7 mouse cellular contexts compared by ENCODE assay signal in genomic region chr4:32985684-32986083, GRCm38 (mm10). TPM values are rescaled to one million over a fixed set of nuclear protein-coding genes. Genes with fewer than 3 reads are reported as not detected.
DNase-seq lines count a peak whose midpoint lies in the region; ATAC-seq and TF ChIP-seq lines count a peak whose summit lies in the region.

No protein-coding gene starts in this region.

- no peak for ATAC-seq in kidney, embryonic 15.5 days (replicated peaks; ENCODE audit: low FRiP score)
- no peak for ATAC-seq in hindbrain, embryonic 12.5 days (ENCODE audit: low FRiP score)
- ATAC-seq in megakaryocyte-erythroid progenitor cell, adult 5-6 weeks (replicated peaks; ENCODE audit: low FRiP score, low TSS enrichment, poor library complexity, severe bottlenecking): no peak

- no peak for DNase-seq in kidney, adult 2 months
- DNase-seq in mesoderm, embryonic 11.5 days (ENCODE audit: low read depth, low spot score): peak; percentile 69
- peak; percentile 76 for DNase-seq in yolk sac, embryonic 10.5 days (ENCODE audit: low spot score)
- DNase-seq in urinary bladder, adult 2 months (ENCODE audit: low spot score): no peak

- no peak overlapping the region for H3K4me3 ChIP-seq in kidney, embryonic 15.5 days (replicated peaks)
- no peak overlapping the region for H3K4me3 ChIP-seq in kidney, adult 2 months (ENCODE audit: insufficient read depth, low read depth, low read length)
- no peak overlapping the region for H3K4me3 ChIP-seq in hindbrain, embryonic 12.5 days

- peaks cover 26% of the 10 kb centered on the region for H3K4me1 ChIP-seq in kidney, embryonic 15.5 days
- H3K4me1 ChIP-seq in kidney, adult 2 months (ENCODE audit: control insufficient read depth, insufficient read depth, low read length): no peaks in the 10 kb centered on the region; the same call in 1 of the 2 replicates
- H3K4me1 ChIP-seq in hindbrain, embryonic 12.5 days: peaks cover 23% of the 10 kb centered on the region

- no peaks in the 10 kb centered on the region for H3K9me3 ChIP-seq in kidney, embryonic 15.5 days (replicated peaks)
- no peaks in the 10 kb centered on the region for H3K9me3 ChIP-seq in hindbrain, embryonic 12.5 days (replicated peaks)

- no peaks in the 10 kb centered on the region for H3K36me3 ChIP-seq in kidney, embryonic 15.5 days
- H3K36me3 ChIP-seq in kidney, adult 2 months (ENCODE audit: control insufficient read depth, insufficient read depth, low read length): no peaks in the 10 kb centered on the region
- H3K36me3 ChIP-seq in hindbrain, embryonic 12.5 days: no peaks in the 10 kb centered on the region

- no peak for TF ChIP-seq CTCF in kidney, adult 2 months (conservative IDR thresholded peaks at IDR 0.05; ENCODE audit: insufficient read depth, insufficient read length, low read depth, low read length)

- no peak for TF ChIP-seq POLR2A in kidney, adult 2 months (IDR thresholded peaks at IDR 0.05; ENCODE audit: low read depth, low read length)

- H3K4me2 ChIP-seq in kidney, embryonic 15.5 days: 0 out of 2 replicates have a peak overlapping the region, but pooled peaks have one; percentile 99
- peak overlapping the region; percentile 95 for H3K4me2 ChIP-seq in hindbrain, embryonic 12.5 days (replicated peaks)

- 13% methylated on average over 3 of the region's 3 CpGs for WGBS in kidney, embryonic 15.5 days
- WGBS in kidney, adult 2 months: 36% methylated on average over 3 of the region's 3 CpGs
- WGBS in hindbrain, embryonic 12.5 days: 1% methylated on average over 3 of the region's 3 CpGs

- H3K27me3 ChIP-seq in kidney, embryonic 15.5 days: no peaks in the 10 kb centered on the region
- no peaks in the 10 kb centered on the region for H3K27me3 ChIP-seq in kidney, adult 2 months (replicated peaks; ENCODE audit: control insufficient read depth, insufficient read depth, low read length)
- H3K27me3 ChIP-seq in hindbrain, embryonic 12.5 days: 0 out of 2 replicates have a peak, but pooled peaks cover 4% of the 10 kb centered on the region

- H3K9ac ChIP-seq in kidney, embryonic 15.5 days: no peak overlapping the region
- H3K9ac ChIP-seq in hindbrain, embryonic 12.5 days: no peak overlapping the region

- H3K27ac ChIP-seq in kidney, embryonic 15.5 days: no peak overlapping the region
- H3K27ac ChIP-seq in kidney, adult 2 months (ENCODE audit: insufficient read depth, low read depth, low read length): no peak overlapping the region
- peak overlapping the region; percentile 66 for H3K27ac ChIP-seq in hindbrain, embryonic 12.5 days

RNA-seq across cellular contexts. Expression of gene Rragd, which starts 2.8 kb away (rescaled TPM):
- 17.6 and 21.1 TPM in 2 replicates for polyA plus RNA-seq in kidney, embryonic 15.5 days (2015; fragmentation: Nextera tagmentation; extraction: Ambion mirVana)
- 14.3 and 18.9 TPM in 2 replicates for polyA plus RNA-seq in kidney, adult 2 months (2012; rRNA removed)
- 40.1 and 44.2 TPM in 2 replicates for polyA plus RNA-seq in hindbrain, embryonic 12.5 days (2016; fragmentation: Nextera tagmentation; extraction: Ambion mirVana)
- total RNA-seq in megakaryocyte-erythroid progenitor cell, adult 5-6 weeks (2014; fragmentation: Nextera tagmentation): not detected in 2 replicates
- 0.14 TPM in 1 of 2 replicates, not detected in the other for total RNA-seq in megakaryocyte-erythroid progenitor cell, adult 5-6 weeks (2017)
- 1.8 and 2.2 TPM in 2 replicates for polyA plus RNA-seq in urinary bladder, adult 2 months (2012; rRNA removed)

RNA-seq across cellular contexts. Expression of gene Ankrd6, which starts 35.0 kb away (rescaled TPM):
- 12.1 and 13.1 TPM in 2 replicates for polyA plus RNA-seq in kidney, embryonic 15.5 days (2015; fragmentation: Nextera tagmentation; extraction: Ambion mirVana)
- 0.71 and 1.1 TPM in 2 replicates for polyA plus RNA-seq in kidney, adult 2 months (2012; rRNA removed)
- 25.7 and 27.5 TPM in 2 replicates for polyA plus RNA-seq in hindbrain, embryonic 12.5 days (2016; fragmentation: Nextera tagmentation; extraction: Ambion mirVana)
- 4.2 and 9.0 TPM in 2 replicates for total RNA-seq in megakaryocyte-erythroid progenitor cell, adult 5-6 weeks (2014; fragmentation: Nextera tagmentation)
- 1.3 and 3.1 TPM in 2 replicates for total RNA-seq in megakaryocyte-erythroid progenitor cell, adult 5-6 weeks (2017)
- 0.96 and 1.8 TPM in 2 replicates for polyA plus RNA-seq in urinary bladder, adult 2 months (2012; rRNA removed)

RNA-seq across cellular contexts. Expression of gene Ube2j1, which starts 45.5 kb away (rescaled TPM):
- polyA plus RNA-seq in kidney, embryonic 15.5 days (2015; fragmentation: Nextera tagmentation; extraction: Ambion mirVana): 44.7 and 48.9 TPM in 2 replicates
- 15.8 and 19.1 TPM in 2 replicates for polyA plus RNA-seq in kidney, adult 2 months (2012; rRNA removed)
- polyA plus RNA-seq in hindbrain, embryonic 12.5 days (2016; fragmentation: Nextera tagmentation; extraction: Ambion mirVana): 55.8 TPM in 2 replicates
- 37.2 and 51.3 TPM in 2 replicates for total RNA-seq in megakaryocyte-erythroid progenitor cell, adult 5-6 weeks (2014; fragmentation: Nextera tagmentation)
- 43.5 and 48.0 TPM in 2 replicates for total RNA-seq in megakaryocyte-erythroid progenitor cell, adult 5-6 weeks (2017)
- 28.5 and 32.6 TPM in 2 replicates for polyA plus RNA-seq in urinary bladder, adult 2 months (2012; rRNA removed)

Comparison
In these comparisons a context has a peak if more than half of its experiments do, and no peak if none do; other contexts are left out.
1. DNase-seq: peak in mesoderm, embryonic 11.5 days (single experiment) and yolk sac, embryonic 10.5 days (single experiment); none in kidney, adult 2 months (single experiment) and urinary bladder, adult 2 months (single experiment).